13 mouse cellular contexts compared by ENCODE assay signal in genomic region chr10:116272156-116272555, GRCm38 (mm10).
"Had no signal": no experiment of that assay in that cellular context is flagged by ENCODE, and none has a peak within 500 bp of the region (broad histone marks: within the 10 kb centered on the region; RNA-seq: fewer than 3 reads in every experiment).

No protein-coding gene starts in this region.

- H3K9ac ChIP-seq: liver, embryonic 13.5 days; lung, embryonic 14.5 days; neural tube, embryonic 12.5 days; neural tube, embryonic 15.5 days had no signal

- H3K9me3 ChIP-seq: liver, embryonic 13.5 days; megakaryocyte, embryonic 14.5 days; midbrain, embryonic 10.5 days; neural tube, embryonic 12.5 days; neural tube, embryonic 15.5 days had no signal

- H3K36me3 ChIP-seq: liver, embryonic 13.5 days; midbrain, embryonic 10.5 days; neural tube, embryonic 12.5 days; neural tube, embryonic 15.5 days had no signal

- H3K27ac ChIP-seq: liver, embryonic 13.5 days; midbrain, embryonic 10.5 days; neural tube, embryonic 12.5 days; neural tube, embryonic 15.5 days had no signal

- DNase-seq: layer of hippocampus, postnatal 36 days; liver, embryonic 13.5 days; lung, postnatal 10 days; lung, postnatal 36 days; midbrain, embryonic 14.5 days; thymus, adult 18-20 months; thymus, postnatal 36 days had no signal

- H3K4me2 ChIP-seq: liver, embryonic 13.5 days; lung, embryonic 14.5 days; neural tube, embryonic 12.5 days; neural tube, embryonic 15.5 days had no signal

- H3K4me3 ChIP-seq: left cerebral cortex, adult 2 months; liver, embryonic 13.5 days; megakaryocyte, embryonic 14.5 days; midbrain, embryonic 10.5 days; neural tube, embryonic 12.5 days; neural tube, embryonic 15.5 days had no signal

- H3K4me1 ChIP-seq: megakaryocyte, embryonic 14.5 days; neural tube, embryonic 12.5 days; neural tube, embryonic 15.5 days had no signal

- H3K27me3 ChIP-seq: liver, embryonic 13.5 days; megakaryocyte, embryonic 14.5 days; neural tube, embryonic 12.5 days; neural tube, embryonic 15.5 days had no signal
